Mouse (Mus musculus) cerebellum, adult (tissue): ENCODE results near the gene D230025D16Rik.

ENCODE experiments used
- ATAC-seq: cut with Nextera tagmentation; 2 replicates; pipeline ENCODE4 v1.9.2; 2017; ENCODE audit warnings: mild to moderate bottlenecking, moderate library complexity, mixed read lengths; ENCODE audit not compliant: insufficient number of reproducible peaks, low FRiP score, low TSS enrichment

Gene D230025D16Rik

DNA sequence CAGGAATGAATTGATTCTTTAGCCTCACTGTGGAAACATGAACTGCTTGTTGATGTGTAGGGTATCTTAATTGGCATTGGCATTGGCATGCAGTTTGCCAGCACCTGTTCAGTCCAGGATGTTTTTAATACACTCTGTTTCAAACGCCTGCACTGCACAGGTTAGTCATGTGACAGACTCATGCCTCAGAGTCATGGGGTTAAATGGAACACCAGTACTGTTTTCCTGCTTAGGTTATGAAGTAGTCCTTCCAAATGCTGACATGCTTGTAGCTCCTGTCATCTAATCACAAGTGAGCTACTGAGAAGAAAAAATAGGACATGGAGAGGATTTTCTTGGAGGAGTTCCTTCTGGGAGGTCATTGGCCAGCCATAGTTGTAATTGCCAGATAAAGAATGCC lies 10.3 kb downstream of the D230025D16Rik start:
- no peak for ATAC-seq

DNA sequence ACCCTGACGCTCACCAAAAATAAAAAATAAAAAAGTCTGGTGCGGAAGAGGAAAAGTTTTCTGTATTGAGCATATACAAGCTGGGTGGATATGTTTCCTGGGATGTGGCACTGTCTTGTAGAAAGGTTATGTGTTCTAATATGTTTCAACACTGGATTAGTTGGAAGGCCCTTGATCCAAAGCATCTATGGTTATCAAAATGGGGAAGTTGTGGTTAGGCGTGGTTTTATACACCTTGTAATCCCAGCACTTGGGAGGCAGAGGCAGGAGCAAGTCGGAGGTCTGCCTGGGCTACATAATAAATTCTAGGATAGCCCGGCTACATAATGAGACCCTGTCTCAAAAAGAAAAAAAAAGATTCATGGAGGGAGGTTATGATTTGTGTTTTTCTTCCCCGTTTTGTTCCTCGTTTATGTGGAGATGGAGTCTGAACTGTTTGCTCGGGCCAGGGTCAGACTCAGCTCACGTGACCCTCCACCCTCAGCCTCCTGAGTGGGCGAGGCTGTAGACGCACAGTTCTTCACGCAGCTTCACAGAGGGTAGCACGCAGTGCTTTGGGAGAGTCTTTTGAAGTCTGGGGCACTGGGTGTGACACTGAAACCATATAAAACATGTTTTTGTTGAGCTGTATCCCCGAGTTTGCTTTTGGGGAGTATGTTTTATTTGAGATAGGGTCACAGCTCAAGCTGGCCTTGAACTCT lies 12.6 kb downstream of the D230025D16Rik start:
- ATAC-seq = no peak

DNA sequence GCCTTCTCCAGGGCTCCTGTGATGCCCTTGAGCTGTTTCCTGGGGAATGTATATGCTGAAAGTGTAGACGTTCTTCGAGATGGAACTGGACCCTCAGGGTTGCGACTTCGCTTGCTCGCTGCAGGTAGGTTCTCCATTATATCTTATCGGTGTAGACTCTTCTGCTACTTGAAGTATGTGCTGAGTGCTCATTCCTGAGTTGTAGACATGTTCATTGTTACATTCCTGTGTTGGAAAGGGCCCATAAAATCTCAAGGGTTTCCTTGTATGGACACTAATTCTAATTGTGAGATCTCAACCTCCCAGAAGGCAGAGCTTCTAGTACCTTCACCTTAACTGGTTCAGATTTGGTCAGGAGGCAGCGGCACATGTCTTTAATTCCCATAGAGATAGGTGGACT lies 16.1 kb downstream of the D230025D16Rik start:
- ATAC-seq = no peak

- no peak for ATAC-seq
These were observed 27.0 kb downstream of the D230025D16Rik start for GRCm38 (mm10) chr8:105251954-105252353.

GRCm38 (mm10) chr8:105252680-105253537 lies 28.0 kb downstream of the D230025D16Rik start:
- ATAC-seq = no peak

GRCm38 (mm10) chr8:105253766-105254151 lies 28.8 kb downstream of the D230025D16Rik start:
- ATAC-seq = peak; percentile 3; the same call in 1 of the 2 replicates

DNA sequence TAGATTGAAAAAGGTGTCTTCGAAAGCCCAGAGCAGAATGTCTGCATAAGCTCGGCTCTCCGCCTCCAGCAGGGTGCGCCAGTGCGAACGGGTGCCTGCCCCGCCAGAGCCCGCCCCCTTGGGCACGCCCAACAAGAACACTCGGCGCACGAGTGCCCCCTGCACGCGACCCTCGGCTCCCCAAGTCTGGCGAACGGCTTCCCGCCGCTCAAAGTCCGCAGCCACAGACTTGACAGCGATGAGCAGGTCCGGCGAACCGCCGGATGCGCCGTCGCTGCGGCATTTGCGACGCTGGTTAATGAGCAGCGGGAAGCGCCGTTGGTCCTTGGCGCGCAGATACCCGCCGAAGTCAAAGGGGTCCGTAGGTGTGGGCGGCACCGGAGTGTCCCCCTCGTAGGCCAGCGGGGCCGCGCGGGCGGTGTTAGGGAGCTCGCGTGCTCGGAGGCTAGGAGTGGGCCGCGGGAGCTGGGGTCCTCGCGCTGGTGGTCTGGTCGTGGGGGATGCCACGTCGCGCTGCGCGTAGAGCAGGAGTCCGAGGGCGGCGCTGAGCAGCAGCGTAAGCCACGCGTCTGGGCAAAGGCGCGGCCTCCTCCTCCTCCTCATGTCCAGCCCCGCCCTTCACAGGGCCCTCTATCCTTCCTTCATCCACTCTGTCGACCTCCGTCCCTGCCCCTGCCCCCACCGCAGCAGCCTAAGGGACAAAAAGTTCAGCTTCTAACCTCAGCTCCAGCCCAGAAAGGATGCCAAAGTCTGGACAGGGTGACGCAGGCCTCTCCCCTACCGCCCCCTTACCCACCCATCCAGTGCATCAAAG lies 29.4 kb downstream of the D230025D16Rik start:
- peak; percentile 47 for ATAC-seq

GRCm38 (mm10) chr8:105254966-105255350 lies 30.0 kb downstream of the D230025D16Rik start, which contains the start of gene B3gnt9:
TSS of gene B3gnt9 (minus strand) at chr8:105255153.
- ATAC-seq = no peak

DNA sequence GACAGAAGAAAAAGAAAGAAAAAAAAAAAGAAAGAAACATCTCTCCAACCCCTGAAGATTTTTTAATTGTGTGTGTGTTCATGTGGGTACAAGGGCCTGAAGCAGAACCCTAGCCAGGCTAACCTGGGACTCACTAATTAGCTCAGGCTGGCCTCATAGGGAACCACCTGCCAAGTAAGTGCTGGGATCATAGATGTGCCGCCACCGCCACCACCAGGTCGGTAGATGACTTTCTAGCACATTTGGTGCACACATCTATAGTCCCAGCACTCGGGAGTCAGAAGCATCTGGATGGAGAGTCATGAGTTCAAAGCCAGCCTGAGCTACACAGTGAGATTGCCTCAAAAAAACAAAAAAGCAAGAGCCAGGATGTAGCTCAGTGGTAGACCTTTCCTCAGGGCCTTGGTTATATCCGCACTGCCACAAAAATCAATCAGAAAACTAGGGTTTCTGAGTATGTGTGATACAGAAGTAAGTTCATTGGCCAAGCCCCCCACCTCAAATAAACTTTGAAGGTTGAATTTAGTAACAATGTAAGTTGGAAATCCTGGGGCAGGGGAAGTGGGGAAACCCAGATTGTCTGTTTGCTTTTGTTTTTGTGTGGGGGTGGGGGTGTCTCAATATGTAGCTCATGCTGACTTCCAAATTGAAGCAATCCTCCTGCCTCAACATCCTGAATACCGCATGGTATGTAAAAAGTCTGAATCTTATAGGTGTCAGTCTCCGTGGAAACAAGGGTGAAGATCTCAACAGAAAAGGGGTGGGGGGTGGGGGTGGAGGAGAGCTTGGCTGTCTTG lies 32.6 kb downstream of the D230025D16Rik start:
- ATAC-seq = no peak

- ATAC-seq = peak; percentile 36; the same call in 1 of the 2 replicates
These were observed 34.2 kb downstream of the D230025D16Rik start for GRCm38 (mm10) chr8:105258911-105259720.

GRCm38 (mm10) chr8:105259721-105260320 lies 34.9 kb downstream of the D230025D16Rik start:
- ATAC-seq = peak; percentile 33; the same call in 1 of the 2 replicates

DNA sequence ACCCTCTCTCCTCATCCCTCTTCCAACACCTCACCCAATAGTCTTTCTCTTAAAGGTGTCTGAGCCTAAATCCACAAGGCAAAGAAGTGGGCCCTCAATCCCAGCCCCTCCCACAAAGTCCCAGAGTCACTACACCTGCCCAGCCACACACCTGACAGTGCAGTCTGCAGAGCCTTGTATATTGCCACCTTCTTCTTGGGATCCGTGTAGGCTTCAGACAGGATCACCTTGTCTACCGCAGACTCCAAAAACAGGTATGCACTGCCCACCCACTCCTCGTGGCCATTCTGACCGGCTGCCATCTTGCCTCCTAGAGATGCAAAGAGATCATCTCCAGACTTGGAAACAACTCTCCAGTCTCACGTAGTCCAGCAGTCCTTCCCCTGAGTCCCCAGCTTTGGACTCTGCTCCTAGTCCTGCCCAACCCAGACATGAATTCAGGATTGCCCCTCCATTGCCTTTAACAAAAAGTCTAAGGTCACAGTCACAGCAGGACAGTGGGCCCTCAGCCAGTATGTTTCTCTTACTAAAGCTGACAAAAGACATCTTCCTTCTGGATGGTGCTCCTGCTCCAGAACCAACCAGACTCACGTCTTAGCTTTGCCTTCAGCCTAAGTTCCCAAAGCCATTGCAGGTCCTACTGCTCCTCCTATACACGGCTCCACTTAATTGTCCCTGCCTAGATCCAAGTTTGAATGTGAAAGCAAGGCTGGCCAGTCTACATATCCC lies 35.6 kb downstream of the D230025D16Rik start:
- ATAC-seq = no peak

DNA sequence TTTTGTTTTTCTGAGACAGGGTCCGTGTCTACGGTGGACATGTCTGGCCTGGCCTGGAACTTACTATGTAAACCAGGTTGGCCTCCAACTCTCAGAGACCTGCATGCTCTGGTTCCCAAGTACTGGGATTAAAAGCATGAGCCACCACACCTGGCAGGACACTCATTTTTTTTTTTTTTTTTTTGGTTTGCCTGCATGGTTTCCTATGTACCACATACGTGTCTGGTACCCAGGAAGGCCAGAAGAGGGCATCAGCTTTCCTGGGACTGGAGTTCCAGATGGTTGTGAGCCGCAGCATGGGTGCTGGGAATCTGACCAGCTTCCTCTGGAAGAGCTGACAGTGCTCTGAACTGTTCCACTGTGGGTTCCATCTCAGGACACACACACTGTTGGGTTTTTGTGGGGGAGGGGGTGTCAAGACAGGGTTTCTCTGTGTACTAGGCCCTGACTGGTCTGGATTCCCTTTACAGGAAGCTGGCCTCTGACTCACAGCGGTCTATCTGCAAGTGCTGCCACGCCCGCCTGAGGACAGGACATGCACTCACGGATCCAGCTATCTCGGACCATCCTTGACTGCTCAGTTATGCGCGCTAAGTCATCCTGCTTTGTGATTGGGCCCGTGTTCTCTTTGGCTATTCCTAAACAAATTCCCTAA lies 36.5 kb downstream of the D230025D16Rik start:
- ATAC-seq = no peak

DNA sequence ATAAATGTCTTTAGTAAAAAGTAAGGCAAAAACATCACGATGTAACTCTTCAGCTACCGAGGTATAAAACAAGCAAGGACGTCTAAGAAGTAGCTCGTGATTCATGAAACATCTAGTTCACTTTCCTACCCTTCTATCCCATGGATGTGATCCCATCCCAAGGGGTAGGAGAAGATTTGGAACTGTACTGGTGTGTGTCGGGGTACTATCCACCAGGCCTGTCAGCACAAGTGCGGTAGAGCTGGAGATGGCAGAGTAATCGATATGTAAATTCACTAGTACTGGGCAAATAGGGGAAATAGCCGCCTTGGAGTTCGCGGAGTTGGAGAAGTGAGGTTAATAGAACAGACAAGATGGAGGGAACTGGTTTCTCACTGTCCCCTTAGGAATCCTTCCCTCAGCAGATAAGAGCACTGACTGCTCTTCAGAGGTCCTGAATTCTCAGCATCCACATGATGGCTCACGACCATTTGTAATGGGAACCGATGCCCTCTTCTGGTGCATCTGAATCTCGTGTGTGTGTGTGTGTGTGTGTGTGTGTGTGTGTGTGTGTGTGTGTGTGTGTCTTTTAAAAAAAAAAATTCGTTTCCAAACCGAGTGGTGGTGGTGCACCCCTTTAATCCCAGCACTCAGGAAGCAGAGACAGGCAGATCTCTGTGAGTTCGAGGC lies 38.4 kb downstream of the D230025D16Rik start:
- no peak for ATAC-seq

GRCm38 (mm10) chr8:105264024-105264982 lies 39.4 kb downstream of the D230025D16Rik start, which contains the start of the genes Tradd and Fbxl8:
TSS of gene Tradd (minus strand) at chr8:105264609.
TSS of gene Fbxl8 (plus strand) at chr8:105264648.
- no peak for ATAC-seq

- no peak for ATAC-seq
These were observed 40.2 kb downstream of the D230025D16Rik start for GRCm38 (mm10) chr8:105265128-105265527.
